Mouse (Mus musculus): ENCODE results near the gene Tgm3.

Gene Tgm3

DNA sequence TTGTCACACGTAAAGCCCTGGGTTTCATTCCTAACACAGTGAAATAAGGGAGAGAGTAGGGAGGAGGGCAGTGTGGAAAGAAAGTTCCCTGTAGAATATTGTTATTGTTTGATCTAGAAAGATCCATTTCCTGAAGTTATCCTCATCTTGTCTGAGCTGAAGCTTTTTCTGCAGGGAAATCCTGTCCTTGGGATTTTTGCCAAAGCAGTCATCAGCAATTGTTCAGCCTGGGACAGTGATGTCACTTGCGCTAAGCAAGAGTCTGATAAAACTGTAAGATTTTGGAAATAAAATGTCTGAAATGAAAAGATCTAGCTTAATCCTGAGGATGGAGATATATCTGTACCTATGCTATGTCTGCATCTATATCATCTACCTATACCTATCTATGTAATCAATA is 58.2 kb downstream of the Tgm3 start:
- DNase-seq (ENCODE audit: low read depth, low spot score), result no peak
